Mouse (Mus musculus): ENCODE measurements around the gene Anxa11. TPM values are rescaled to one million over a fixed set of nuclear protein-coding genes. Genes with fewer than 3 reads are reported as not detected.
"Not testable (repeated sequence)": the region's sequence is repeated elsewhere in the genome, so short reads cannot be mapped to it uniquely, and the experiment has no call there.

Anxa11 gene
- 20.9 and 28.6 TPM in 2 replicates for polyA plus RNA-seq (2015; fragmentation: Nextera tagmentation; extraction: Ambion mirVana)

- Histone ChIP-seq H3K27me3 (peaks cover 15% of the 10 kb centered on the region; the same call in 1 of the 2 replicates), H3K27ac (no peak within 1 kb of the TSS)
Observed at GRCm38 (mm10) chr14:25841991-25842687, at the start of gene Anxa11. Gene Anxa11, plus strand, starts transcription at chr14:25842156.

GRCm38 (mm10) chr14:25794331-25794730 lies 47.6 kb upstream of the Anxa11 start:
- Histone ChIP-seq H3K27ac (no peak overlapping the region), H3K27me3 (no peaks in the 10 kb centered on the region), H3K9me3 (no peaks in the 10 kb centered on the region), H3K4me1 (peaks cover 25% of the 10 kb centered on the region), H3K4me3 (no peak overlapping the region), H3K36me3 (no peaks in the 10 kb centered on the region), H3K9ac (no peak overlapping the region), H3K4me2 (no peak overlapping the region)
- no peak for ATAC-seq (ENCODE audit: insufficient number of reproducible peaks, low FRiP score, low TSS enrichment, low read depth)
- WGBS, result 96% methylated on average over 2 of the region's 2 CpGs

More at GRCm38 (mm10) chr14:25841991-25842687, at the start of gene Anxa11:
- under 1% methylated on average over 54 of the region's 54 CpGs for WGBS
- peak within 1 kb of the TSS; percentile 91 for H3K4me2 ChIP-seq
- H3K4me1 ChIP-seq, result peaks cover 17% of the 10 kb centered on the region
- no peaks in the 10 kb centered on the region for H3K9me3 ChIP-seq
- ATAC-seq (ENCODE audit: insufficient number of reproducible peaks, low FRiP score, low TSS enrichment, low read depth), result peak; percentile 65
- peak within 1 kb of the TSS; percentile 42 for H3K9ac ChIP-seq
- H3K36me3 ChIP-seq, result no peaks in the 10 kb centered on the region
- H3K4me3 ChIP-seq, result peak within 1 kb of the TSS; percentile 67

GRCm38 (mm10) chr14:25795067-25795466 lies 46.9 kb upstream of the Anxa11 start:
- WGBS, result 61% methylated on average over 6 of the region's 6 CpGs
- no peak overlapping the region for H3K9ac ChIP-seq
- H3K27me3 ChIP-seq, result no peaks in the 10 kb centered on the region
- no peak overlapping the region for H3K4me2 ChIP-seq
- H3K4me3 ChIP-seq, result no peak overlapping the region
- peak overlapping the region; percentile 75 for H3K27ac ChIP-seq
- ATAC-seq (ENCODE audit: insufficient number of reproducible peaks, low FRiP score, low TSS enrichment, low read depth), result no peak
- peaks cover 26% of the 10 kb centered on the region for H3K4me1 ChIP-seq
- no peaks in the 10 kb centered on the region for H3K9me3 ChIP-seq
- no peaks in the 10 kb centered on the region for H3K36me3 ChIP-seq

- Histone ChIP-seq H3K9me3 (no peaks in the 10 kb centered on the region), H3K4me2 (no peak overlapping the region), H3K36me3 (no peaks in the 10 kb centered on the region), H3K4me1 (peaks cover 32% of the 10 kb centered on the region), H3K4me3 (no peak overlapping the region), H3K9ac (no peak overlapping the region), H3K27ac (peak overlapping the region; percentile 75), H3K27me3 (no peaks in the 10 kb centered on the region)
- WGBS, result 26% methylated on average over 10 of the region's 10 CpGs
- peak; percentile 67; the same call in 1 of the 2 replicates for ATAC-seq (ENCODE audit: insufficient number of reproducible peaks, low FRiP score, low TSS enrichment, low read depth)
Observed at GRCm38 (mm10) chr14:25795561-25796174, 46.3 kb upstream of the Anxa11 start.

GRCm38 (mm10) chr14:25796619-25797018 lies 45.3 kb upstream of the Anxa11 start:
- H3K4me2 ChIP-seq, result no peak overlapping the region
- WGBS, result 50% methylated on average over 7 of the region's 7 CpGs
- H3K9me3 ChIP-seq, result no peaks in the 10 kb centered on the region
- peaks cover 35% of the 10 kb centered on the region for H3K4me1 ChIP-seq
- no peak for ATAC-seq (ENCODE audit: insufficient number of reproducible peaks, low FRiP score, low TSS enrichment, low read depth)
- H3K4me3 ChIP-seq, result no peak overlapping the region
- H3K27ac ChIP-seq, result 0 out of 2 replicates have a peak overlapping the region, but pooled peaks have one; percentile 22
- no peaks in the 10 kb centered on the region for H3K27me3 ChIP-seq
- no peaks in the 10 kb centered on the region for H3K36me3 ChIP-seq
- H3K9ac ChIP-seq, result no peak overlapping the region

- H3K4me2 ChIP-seq, result no peak overlapping the region
- H3K9me3 ChIP-seq, result no peaks in the 10 kb centered on the region
- H3K36me3 ChIP-seq, result no peaks in the 10 kb centered on the region
- H3K27ac ChIP-seq, result peak overlapping the region; percentile 67
- peak; percentile 63 for ATAC-seq (ENCODE audit: insufficient number of reproducible peaks, low FRiP score, low TSS enrichment, low read depth)
- no peak overlapping the region for H3K4me3 ChIP-seq
- peaks cover 61% of the 10 kb centered on the region for H3K4me1 ChIP-seq
- WGBS, result 22% methylated on average over 19 of the region's 19 CpGs
- H3K9ac ChIP-seq, result no peak overlapping the region
- H3K27me3 ChIP-seq, result no peaks in the 10 kb centered on the region
Observed at GRCm38 (mm10) chr14:25800166-25800960, 41.6 kb upstream of the Anxa11 start.

GRCm38 (mm10) chr14:25802511-25802910 lies 39.4 kb upstream of the Anxa11 start:
- Histone ChIP-seq H3K9ac (no peak overlapping the region), H3K4me1 (peaks cover 53% of the 10 kb centered on the region), H3K36me3 (no peaks in the 10 kb centered on the region), H3K27me3 (no peaks in the 10 kb centered on the region), H3K9me3 (no peaks in the 10 kb centered on the region), H3K4me3 (no peak overlapping the region), H3K4me2 (no peak overlapping the region), H3K27ac (peak overlapping the region; percentile 59)
- ATAC-seq (ENCODE audit: insufficient number of reproducible peaks, low FRiP score, low TSS enrichment, low read depth), result no peak

GRCm38 (mm10) chr14:25803246-25803809 lies 38.6 kb upstream of the Anxa11 start:
- Histone ChIP-seq H3K4me1 (peaks cover 53% of the 10 kb centered on the region), H3K4me3 (no peak overlapping the region), H3K9me3 (no peaks in the 10 kb centered on the region), H3K4me2 (no peak overlapping the region), H3K9ac (no peak overlapping the region), H3K36me3 (no peaks in the 10 kb centered on the region), H3K27me3 (no peaks in the 10 kb centered on the region), H3K27ac (peak overlapping the region; percentile 59; the same call in 1 of the 2 replicates)
- ATAC-seq (ENCODE audit: insufficient number of reproducible peaks, low FRiP score, low TSS enrichment, low read depth), result no peak; the same call in 1 of the 2 replicates
- WGBS, result 37% methylated on average over 3 of the region's 3 CpGs

- 49% methylated on average over 7 of the region's 7 CpGs for WGBS
- Histone ChIP-seq H3K27me3 (no peaks in the 10 kb centered on the region), H3K36me3 (no peaks in the 10 kb centered on the region), H3K4me3 (no peak overlapping the region), H3K4me2 (no peak overlapping the region), H3K4me1 (peaks cover 42% of the 10 kb centered on the region), H3K27ac (peak overlapping the region; percentile 44), H3K9ac (no peak overlapping the region), H3K9me3 (no peaks in the 10 kb centered on the region)
- ATAC-seq (ENCODE audit: insufficient number of reproducible peaks, low FRiP score, low TSS enrichment, low read depth), result peak; percentile 56
Observed at GRCm38 (mm10) chr14:25805871-25806270, 36.1 kb upstream of the Anxa11 start.

GRCm38 (mm10) chr14:25806561-25806960 lies 35.4 kb upstream of the Anxa11 start:
- Histone ChIP-seq H3K4me1 (peaks cover 42% of the 10 kb centered on the region), H3K9ac (no peak overlapping the region), H3K4me2 (no peak overlapping the region), H3K4me3 (no peak overlapping the region), H3K27ac (peak overlapping the region; percentile 44; the same call in 1 of the 2 replicates), H3K27me3 (no peaks in the 10 kb centered on the region), H3K9me3 (no peaks in the 10 kb centered on the region), H3K36me3 (no peaks in the 10 kb centered on the region)
- WGBS, result 84% methylated on average over 7 of the region's 7 CpGs
- no peak for ATAC-seq (ENCODE audit: insufficient number of reproducible peaks, low FRiP score, low TSS enrichment, low read depth)

GRCm38 (mm10) chr14:25811026-25811425 lies 30.9 kb upstream of the Anxa11 start:
- H3K9me3 ChIP-seq; H3K4me1 ChIP-seq; H3K4me3 ChIP-seq; H3K4me2 ChIP-seq; H3K27me3 ChIP-seq; ATAC-seq (ENCODE audit: insufficient number of reproducible peaks, low FRiP score, low TSS enrichment, low read depth); H3K36me3 ChIP-seq; H3K9ac ChIP-seq; H3K27ac ChIP-seq: not testable (repeated sequence)
- 74% methylated on average over 1 of the region's 1 CpGs for WGBS
